Comparison of ENCODE assay signal across 11 mouse cellular contexts in genomic region chr9:14625024-14625423, GRCm38 (mm10). TPM values are rescaled to one million over a fixed set of nuclear protein-coding genes. Genes with fewer than 3 reads are reported as not detected.
DNase-seq lines count a peak whose midpoint lies in the region; ATAC-seq lines count a peak whose summit lies in the region.
"Had no signal": no experiment of that assay in that cellular context is flagged by ENCODE, and none has a peak within 500 bp of the region (broad histone marks: within the 10 kb centered on the region; RNA-seq: fewer than 3 reads in every experiment).

No protein-coding gene starts in this region.

- peak; percentile 71; the same call in 1 of the 2 replicates for ATAC-seq in limb, embryonic 15.5 days (ENCODE audit: insufficient number of reproducible peaks, low FRiP score, low TSS enrichment, low read depth)

- H3K27ac ChIP-seq in limb, embryonic 15.5 days, result peak overlapping the region; percentile 68
- H3K27ac ChIP-seq: heart, embryonic 15.5 days had no signal

- H3K4me1 ChIP-seq in limb, embryonic 15.5 days, result peaks cover 34% of the 10 kb centered on the region

- WGBS in limb, embryonic 15.5 days, result 15% methylated on average over 3 of the region's 3 CpGs

- no peak overlapping the region for H3K9ac ChIP-seq in limb, embryonic 15.5 days
- H3K9ac ChIP-seq: heart, embryonic 15.5 days had no signal

- H3K9me3 ChIP-seq in limb, embryonic 15.5 days, result no peaks in the 10 kb centered on the region
- H3K9me3 ChIP-seq: heart, embryonic 15.5 days had no signal

- no peaks in the 10 kb centered on the region for H3K36me3 ChIP-seq in limb, embryonic 15.5 days
- H3K36me3 ChIP-seq: heart, embryonic 15.5 days had no signal

- no peaks in the 10 kb centered on the region for H3K27me3 ChIP-seq in limb, embryonic 15.5 days
- H3K27me3 ChIP-seq: heart, embryonic 15.5 days had no signal

- DNase-seq in urinary bladder, postnatal 14 days (ENCODE audit: low spot score), result peak; percentile 68
- no peak for DNase-seq in urinary bladder, adult 2 months (ENCODE audit: low spot score)
- peak; percentile 86 for DNase-seq in heart, adult 9 months (ENCODE audit: low spot score in 2 of 2)
- DNase-seq in urinary bladder, postnatal 36 days (ENCODE audit: low spot score in 2 of 2), result peak; percentile 60 to 78
- DNase-seq in embryo, embryonic 10 days (ENCODE audit: low spot score), result no peak
- no peak for DNase-seq in thymus, postnatal 36 days
- no peak for DNase-seq in spleen, adult 18-20 months
- DNase-seq: right cerebral cortex, adult 18-20 months; thymus, postnatal 4 days had no signal

- no peak overlapping the region for H3K4me2 ChIP-seq in limb, embryonic 15.5 days
- H3K4me2 ChIP-seq: heart, embryonic 15.5 days had no signal

- H3K4me3 ChIP-seq in limb, embryonic 15.5 days, result no peak overlapping the region
- H3K4me3 ChIP-seq: heart, embryonic 15.5 days had no signal

RNA-seq across cellular contexts. Expression of gene Amotl1, which starts 19.8 kb away (rescaled TPM):
- polyA plus RNA-seq in urinary bladder, adult 2 months (2012; rRNA removed), result 21.7 and 32.7 TPM in 2 replicates
- 35.3 and 36.1 TPM in 2 replicates for polyA plus RNA-seq in limb, embryonic 15.5 days (2015; fragmentation: Nextera tagmentation; extraction: Ambion mirVana)

Comparison
In these comparisons a context has a peak if more than half of its experiments do, and no peak if none do; other contexts are left out.
1. DNase-seq: peak in urinary bladder, postnatal 14 days (single experiment), heart, adult 9 months (2 of 2) and urinary bladder, postnatal 36 days (2 of 2); none in urinary bladder, adult 2 months (single experiment), embryo, embryonic 10 days (single experiment), thymus, postnatal 36 days (0 of 2) and spleen, adult 18-20 months (0 of 2).